Mouse (Mus musculus): Measurements from ENCODE around the gene Snx27.

DNA sequence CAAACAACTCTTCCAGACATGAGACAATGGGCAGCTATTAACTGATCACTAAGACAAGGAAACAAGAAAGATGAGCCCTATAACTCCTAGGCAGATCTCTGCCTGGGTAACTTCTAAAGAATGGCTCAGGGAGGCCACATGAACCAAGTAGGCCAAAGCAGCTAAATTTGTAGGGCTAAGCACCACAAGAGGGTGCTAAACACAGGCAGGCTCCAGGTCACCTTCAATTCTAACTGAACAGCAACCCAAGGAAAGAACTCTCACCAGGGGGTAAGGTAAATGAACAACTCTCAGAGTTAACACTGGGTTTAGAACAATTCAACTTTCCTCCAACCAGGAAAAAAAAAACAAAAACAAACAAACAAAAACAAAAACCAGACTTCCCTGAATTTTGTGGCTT is 48.5 kb downstream of the Snx27 start:
- TF ChIP-seq FLI1 (IDR thresholded peaks at IDR 0.05; ENCODE audit: low read length) (no peak), GATA1 (IDR thresholded peaks at IDR 0.05; ENCODE audit: borderline replicate concordance, low read length) (no peak)
